Mouse (Mus musculus) midbrain, embryonic 12.5 days (tissue): ENCODE measurements around the gene Sos1. TPM values are rescaled to one million over a fixed set of nuclear protein-coding genes. Genes with fewer than 3 reads are reported as not detected.
A peak's percentile ranks its signal among the peaks of the same experiment; 100 is the strongest.

Experiments used
- ATAC-seq: fragments of 200-750 bp; cut with Nextera tagmentation; 2 replicates; pipeline ENCODE4 v1.8.0; 2017; ENCODE audit warnings: low read depth, moderate TSS enrichment, moderate library complexity; ENCODE audit not compliant: low FRiP score
- H3K27ac ChIP-seq: fragments of 300-500 bp; sonication (generic); replicated peaks from 2 replicates; pipeline ENCODE4 v1.5.1; 2016; ENCODE audit warnings: mild to moderate bottlenecking
- H3K27me3 ChIP-seq: fragments of 300-500 bp; sonication (generic); 2 replicates; pipeline ENCODE4 v1.6.1; 2016; ENCODE audit warnings: mild to moderate bottlenecking
- H3K36me3 ChIP-seq: fragments of 300-500 bp; sonication (generic); 2 replicates; pipeline ENCODE4 v1.6.1; 2016
- H3K4me1 ChIP-seq: fragments of 300-500 bp; sonication (generic); 2 replicates; pipeline ENCODE4 v1.6.1; 2016
- H3K4me2 ChIP-seq: fragments of 300-500 bp; sonication (generic); replicated peaks from 2 replicates; pipeline ENCODE4 v1.6.1; 2016; ENCODE audit warnings: mild to moderate bottlenecking, moderate library complexity
- H3K4me3 ChIP-seq: fragments of 300-500 bp; sonication (generic); 2 replicates; pipeline ENCODE4 v1.5.1; 2016; ENCODE audit warnings: mild to moderate bottlenecking
- H3K9ac ChIP-seq: fragments of 300-500 bp; sonication (generic); replicated peaks from 2 replicates; pipeline ENCODE4 v1.6.1; 2016; ENCODE audit warnings: mild to moderate bottlenecking, moderate library complexity
- H3K9me3 ChIP-seq: fragments of 300-500 bp; sonication (generic); 2 replicates; pipeline ENCODE4 v1.6.1; 2016; ENCODE audit warnings: mild to moderate bottlenecking
- WGBS: fragments of 180-500 bp; shearing (Covaris S2); methylation state at CpG from one replicate; pipeline ENCODE4 v1.1.7; 2016; 5-methylcytosine and 5-hydroxymethylcytosine counted together
- polyA plus RNA-seq: library from polyadenylated mRNA; unstranded; fragments of >200 nt; fragmentation: Nextera tagmentation; extraction: Ambion mirVana; gene quantifications from 2 replicates; pipeline ENCODE4 v1.2.1, GENCODE M21; 2016

The Sos1 gene
- polyA plus RNA-seq, 1 experiment from 2014 or later, result 7.3 TPM

DNA sequence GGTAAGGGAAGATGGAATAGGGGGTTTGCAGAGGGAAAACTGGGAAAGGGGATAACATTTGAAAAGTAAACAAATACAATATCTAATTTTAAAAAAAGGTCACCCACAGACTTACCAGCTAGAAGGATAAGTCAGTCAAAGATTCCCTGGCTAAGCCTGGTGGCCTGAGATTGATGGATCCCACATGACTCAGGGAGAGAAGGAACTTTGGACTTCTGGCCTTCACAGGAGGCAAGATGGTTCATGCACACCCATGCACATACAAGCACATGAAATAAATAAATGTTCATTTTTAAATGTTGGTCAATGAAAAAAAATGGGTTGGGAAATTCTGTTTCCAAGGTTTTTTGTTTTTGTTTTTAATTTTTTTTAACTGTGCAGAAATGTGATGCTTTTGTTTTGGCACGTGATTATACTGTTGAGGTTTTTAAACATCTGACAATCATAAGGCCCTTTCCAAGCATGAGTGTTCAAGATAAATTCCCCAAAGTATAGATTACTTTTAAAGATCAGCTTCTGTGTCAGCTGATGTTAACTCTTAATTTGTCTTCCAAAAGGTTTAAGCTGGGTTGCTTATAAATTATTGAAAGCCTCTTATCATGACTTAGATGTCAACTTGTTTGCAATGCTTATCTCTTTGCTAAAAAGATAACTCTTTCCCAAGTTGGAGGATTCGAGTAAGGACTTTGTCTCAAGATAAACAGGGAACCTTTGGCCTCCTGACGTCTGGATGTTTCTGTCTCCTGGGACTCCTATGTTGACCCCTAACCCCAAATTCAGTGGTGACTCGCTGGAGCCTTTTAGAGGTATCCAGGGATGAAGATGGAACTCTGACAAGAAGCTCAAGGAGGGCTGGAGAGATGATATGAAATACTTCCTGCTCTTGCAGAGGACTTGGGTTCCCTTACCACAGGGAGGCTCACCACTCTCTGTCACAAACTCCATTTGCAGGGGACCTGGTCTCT is 29.5 kb upstream of the Sos1 start:
- no peaks in the 10 kb centered on the region for H3K36me3 ChIP-seq
- H3K9me3 ChIP-seq, result no peaks in the 10 kb centered on the region
- H3K4me3 ChIP-seq, result no peak overlapping the region
- no peaks in the 10 kb centered on the region for H3K27me3 ChIP-seq
- H3K4me2 ChIP-seq, result no peak overlapping the region
- no peak overlapping the region for H3K27ac ChIP-seq
- 56% methylated on average over 4 of the region's 4 CpGs for WGBS
- ATAC-seq, result no peak
- H3K4me1 ChIP-seq, result no peaks in the 10 kb centered on the region
- no peak overlapping the region for H3K9ac ChIP-seq

GRCm38 (mm10) chr17:80505766-80506165 is 25.5 kb upstream of the Sos1 start:
- Histone ChIP-seq H3K36me3 (no peaks in the 10 kb centered on the region), H3K9me3 (no peaks in the 10 kb centered on the region), H3K4me2 (no peak overlapping the region), H3K4me1 (no peaks in the 10 kb centered on the region), H3K9ac (no peak overlapping the region), H3K27me3 (no peaks in the 10 kb centered on the region), H3K27ac (no peak overlapping the region), H3K4me3 (no peak overlapping the region)
- ATAC-seq, result no peak
- WGBS, result 86% methylated on average over 6 of the region's 6 CpGs

DNA sequence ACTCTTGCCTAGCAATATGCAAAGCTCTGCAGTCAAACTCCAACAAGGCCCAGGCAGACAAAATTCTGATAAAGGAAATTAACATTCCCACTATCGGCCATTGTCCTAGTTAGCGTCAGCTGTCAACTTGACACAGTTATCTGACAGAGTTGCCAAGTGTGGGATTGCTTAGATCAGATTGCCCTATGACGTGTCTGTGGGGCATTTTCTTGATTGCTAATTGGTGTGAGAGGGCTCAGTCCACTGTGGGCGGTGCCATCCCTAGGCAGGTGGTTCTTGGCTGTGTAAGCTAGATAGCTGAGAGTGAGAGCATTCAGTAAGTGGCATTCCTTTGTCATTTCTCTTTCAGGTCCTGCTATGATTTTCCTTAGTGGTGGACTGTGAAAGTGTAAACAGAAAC is 25.1 kb upstream of the Sos1 start:
- H3K4me3 ChIP-seq, result no peak overlapping the region
- H3K9ac ChIP-seq, result no peak overlapping the region
- no peaks in the 10 kb centered on the region for H3K9me3 ChIP-seq
- no peaks in the 10 kb centered on the region for H3K4me1 ChIP-seq
- no peak overlapping the region for H3K4me2 ChIP-seq
- ATAC-seq, result no peak
- 87% methylated on average over 4 of the region's 4 CpGs for WGBS
- H3K27ac ChIP-seq, result no peak overlapping the region
- H3K36me3 ChIP-seq, result no peaks in the 10 kb centered on the region
- no peaks in the 10 kb centered on the region for H3K27me3 ChIP-seq

GRCm38 (mm10) chr17:80501805-80502172 is 21.5 kb upstream of the Sos1 start:
- WGBS, result 74% methylated on average over 2 of the region's 2 CpGs
- no peaks in the 10 kb centered on the region for H3K9me3 ChIP-seq
- ATAC-seq, result no peak
- no peak overlapping the region for H3K4me3 ChIP-seq
- H3K36me3 ChIP-seq, result no peaks in the 10 kb centered on the region
- H3K4me1 ChIP-seq, result no peaks in the 10 kb centered on the region
- no peak overlapping the region for H3K27ac ChIP-seq
- H3K27me3 ChIP-seq, result no peaks in the 10 kb centered on the region
- H3K4me2 ChIP-seq, result no peak overlapping the region
- no peak overlapping the region for H3K9ac ChIP-seq

DNA sequence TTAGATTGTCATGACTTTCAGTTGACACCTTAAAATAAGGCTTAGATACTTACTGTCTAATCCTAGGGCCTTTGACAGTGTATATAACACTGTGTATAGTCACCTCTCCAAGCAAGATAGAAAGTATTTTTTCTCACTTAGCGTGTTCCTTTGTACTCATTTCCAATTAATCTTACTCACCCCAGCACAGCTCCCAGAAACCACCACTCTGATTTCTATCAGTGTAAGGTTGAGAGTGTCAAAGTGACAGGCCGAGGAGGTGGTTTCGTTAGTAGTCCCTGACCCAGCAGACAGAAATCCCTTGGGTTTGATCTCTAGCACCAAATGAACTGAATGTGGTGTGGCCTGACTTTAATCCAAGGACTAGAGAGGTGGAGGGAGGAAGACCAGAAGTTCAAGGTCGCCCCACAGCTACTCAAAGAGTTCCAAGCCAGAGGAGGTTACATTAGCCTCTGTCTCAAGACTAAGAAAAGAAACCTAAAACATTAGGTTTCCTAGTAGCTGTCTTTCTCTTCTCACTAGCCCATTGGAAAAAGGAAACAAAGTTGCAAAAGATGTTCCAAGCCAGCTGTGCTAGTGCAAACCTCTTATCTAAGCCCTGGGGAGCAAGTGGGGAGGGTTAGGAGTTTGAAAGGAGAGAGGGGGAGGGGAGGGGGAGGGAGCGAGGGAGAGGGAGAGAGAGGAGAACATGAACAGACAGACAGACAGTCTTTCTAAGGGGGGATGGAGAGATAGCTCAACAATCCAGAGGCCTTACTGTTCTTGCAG is 21.0 kb upstream of the Sos1 start:
- Histone ChIP-seq H3K9ac (no peak overlapping the region), H3K4me1 (no peaks in the 10 kb centered on the region), H3K9me3 (no peaks in the 10 kb centered on the region), H3K4me2 (no peak overlapping the region), H3K27me3 (no peaks in the 10 kb centered on the region), H3K4me3 (no peak overlapping the region), H3K36me3 (no peaks in the 10 kb centered on the region), H3K27ac (no peak overlapping the region)
- no peak for ATAC-seq
- 80% methylated on average over 5 of the region's 5 CpGs for WGBS

GRCm38 (mm10) chr17:80500025-80500424 is 19.8 kb upstream of the Sos1 start:
- WGBS, result 87% methylated on average over 4 of the region's 4 CpGs
- Histone ChIP-seq H3K27me3 (no peaks in the 10 kb centered on the region), H3K9me3 (no peaks in the 10 kb centered on the region), H3K27ac (no peak overlapping the region), H3K9ac (no peak overlapping the region), H3K4me3 (no peak overlapping the region), H3K4me1 (no peaks in the 10 kb centered on the region), H3K4me2 (no peak overlapping the region), H3K36me3 (no peaks in the 10 kb centered on the region)
- ATAC-seq, result no peak

DNA sequence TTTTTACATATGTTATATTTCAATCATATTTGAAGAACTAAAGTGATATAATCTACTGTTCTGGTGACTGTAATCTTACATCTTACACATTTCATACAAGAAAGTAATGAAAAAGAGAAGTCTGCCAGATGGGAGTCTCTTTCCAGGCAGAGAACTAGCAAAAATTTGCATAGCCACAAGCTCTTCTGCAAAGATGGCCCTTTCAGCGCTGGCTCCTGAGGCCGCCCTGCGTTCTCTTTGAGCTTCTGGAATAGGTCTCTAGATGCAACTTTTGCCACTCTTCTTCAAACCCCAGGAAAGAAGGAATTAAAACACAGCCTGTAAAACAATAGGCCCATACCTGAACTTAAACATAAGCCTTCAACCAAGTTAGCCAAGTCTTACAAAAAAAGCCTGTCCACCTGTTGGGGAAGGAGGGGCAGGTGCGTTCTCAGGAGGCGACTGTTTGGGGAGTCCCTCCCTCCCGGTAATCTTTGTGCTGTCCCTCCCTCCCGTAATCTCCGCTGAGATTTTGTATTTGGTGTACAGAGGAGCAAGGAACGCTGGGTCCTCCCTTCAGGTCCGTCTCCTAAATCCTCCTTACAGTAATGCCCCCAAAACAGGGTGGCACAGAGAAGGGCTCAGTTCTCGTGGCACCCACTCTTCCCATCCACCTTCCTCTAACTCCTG is 18.5 kb upstream of the Sos1 start:
- no peaks in the 10 kb centered on the region for H3K27me3 ChIP-seq
- no peaks in the 10 kb centered on the region for H3K9me3 ChIP-seq
- H3K4me3 ChIP-seq, result no peak overlapping the region
- no peaks in the 10 kb centered on the region for H3K36me3 ChIP-seq
- ATAC-seq, result no peak
- no peaks in the 10 kb centered on the region for H3K4me1 ChIP-seq
- no peak overlapping the region for H3K4me2 ChIP-seq
- WGBS, result 55% methylated on average over 11 of the region's 11 CpGs
- H3K9ac ChIP-seq, result no peak overlapping the region
- H3K27ac ChIP-seq, result no peak overlapping the region

- Histone ChIP-seq H3K9me3 (no peaks in the 10 kb centered on the region), H3K4me2 (no peak overlapping the region), H3K4me1 (no peaks in the 10 kb centered on the region), H3K9ac (no peak overlapping the region), H3K4me3 (no peak overlapping the region), H3K27ac (no peak overlapping the region), H3K36me3 (no peaks in the 10 kb centered on the region), H3K27me3 (no peaks in the 10 kb centered on the region)
- 38% methylated on average over 9 of the region's 9 CpGs for WGBS
- peak; percentile 56 for ATAC-seq
These were observed 16.9 kb upstream of the Sos1 start for GRCm38 (mm10) chr17:80497183-80497601.

DNA sequence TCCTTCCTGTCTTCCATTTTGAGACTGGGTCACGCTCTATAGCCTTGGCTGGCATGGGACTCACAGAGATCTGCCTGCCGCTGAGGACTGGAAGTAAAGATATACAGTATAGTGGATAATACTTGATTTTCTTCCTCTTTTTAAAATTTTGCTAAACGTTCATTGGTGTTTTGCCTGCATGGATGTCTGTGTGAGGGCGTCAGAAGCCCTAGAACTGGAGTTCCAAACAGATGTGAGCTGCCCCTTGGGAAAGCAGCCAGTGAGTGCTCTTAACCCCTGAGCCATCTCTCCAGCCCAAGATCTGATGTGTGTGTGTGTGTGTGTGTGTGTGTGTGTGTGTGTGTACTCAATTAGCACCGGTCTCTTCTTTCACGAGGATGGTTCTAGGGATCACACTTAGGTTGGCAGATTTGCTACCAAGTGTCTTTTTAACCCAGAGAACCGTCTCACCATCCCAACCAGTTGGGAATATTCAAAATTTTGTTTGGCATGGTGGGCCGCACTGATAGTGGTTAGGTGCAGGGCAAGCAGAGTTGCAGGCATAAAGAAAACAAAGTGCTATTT is 16.4 kb upstream of the Sos1 start:
- WGBS, result 86% methylated on average over 8 of the region's 8 CpGs
- Histone ChIP-seq H3K27me3 (no peaks in the 10 kb centered on the region), H3K4me1 (no peaks in the 10 kb centered on the region), H3K36me3 (no peaks in the 10 kb centered on the region), H3K27ac (no peak overlapping the region), H3K9me3 (no peaks in the 10 kb centered on the region), H3K4me2 (no peak overlapping the region), H3K4me3 (no peak overlapping the region), H3K9ac (no peak overlapping the region)
- peak; percentile 27; the same call in 1 of the 2 replicates for ATAC-seq

GRCm38 (mm10) chr17:80496185-80496584 is 15.9 kb upstream of the Sos1 start:
- Histone ChIP-seq H3K4me2 (no peak overlapping the region), H3K4me1 (no peaks in the 10 kb centered on the region), H3K36me3 (no peaks in the 10 kb centered on the region), H3K9ac (no peak overlapping the region), H3K27ac (no peak overlapping the region), H3K9me3 (no peaks in the 10 kb centered on the region), H3K4me3 (no peak overlapping the region), H3K27me3 (no peaks in the 10 kb centered on the region)
- no peak for ATAC-seq
- WGBS, result 85% methylated on average over 6 of the region's 6 CpGs

DNA sequence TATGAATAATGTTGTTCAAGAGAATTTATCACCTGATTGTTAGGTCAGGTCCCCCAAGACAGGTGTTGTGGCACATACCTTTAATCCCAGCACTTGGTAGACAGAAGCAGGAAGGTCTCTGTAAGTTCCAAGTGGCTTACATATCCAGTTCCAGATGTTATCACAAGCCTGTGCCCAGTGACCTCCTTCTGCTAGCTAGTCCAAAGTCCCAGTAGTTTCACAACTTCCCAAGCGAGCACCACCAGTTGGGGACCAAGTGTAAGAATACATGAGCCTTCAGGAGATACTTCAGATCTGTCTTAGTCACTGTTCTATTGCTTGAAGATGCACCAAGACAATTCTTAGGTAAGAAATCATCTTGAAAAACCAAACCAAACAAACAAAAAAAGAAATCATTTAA is 13.6 kb upstream of the Sos1 start:
- no peak overlapping the region for H3K9ac ChIP-seq
- ATAC-seq, result no peak
- no peaks in the 10 kb centered on the region for H3K27me3 ChIP-seq
- WGBS, result 93% methylated on average over 1 of the region's 1 CpGs
- no peaks in the 10 kb centered on the region for H3K9me3 ChIP-seq
- no peak overlapping the region for H3K27ac ChIP-seq
- no peak overlapping the region for H3K4me3 ChIP-seq
- H3K36me3 ChIP-seq, result no peaks in the 10 kb centered on the region
- H3K4me2 ChIP-seq, result no peak overlapping the region
- H3K4me1 ChIP-seq, result no peaks in the 10 kb centered on the region

DNA sequence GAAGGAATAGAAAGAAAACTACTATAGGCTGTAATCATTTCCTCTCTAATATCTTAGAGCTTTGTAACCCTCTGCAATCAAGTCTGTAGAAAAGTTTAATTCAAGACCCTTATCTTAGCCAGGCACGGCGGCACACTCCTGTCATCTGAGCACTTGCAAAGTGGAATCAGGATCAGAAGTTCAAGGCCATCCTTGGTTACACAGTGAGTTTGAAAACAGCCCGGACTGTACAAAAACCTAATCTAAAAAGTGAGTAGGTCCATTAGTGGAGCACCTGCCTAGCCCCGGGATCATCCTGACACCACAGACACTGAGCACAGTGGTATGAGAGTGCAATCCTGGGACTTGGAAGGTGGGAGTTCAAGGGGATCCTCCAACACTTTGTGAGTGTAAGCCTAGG is 12.6 kb upstream of the Sos1 start:
- no peaks in the 10 kb centered on the region for H3K36me3 ChIP-seq
- no peaks in the 10 kb centered on the region for H3K27me3 ChIP-seq
- ATAC-seq, result no peak
- H3K9ac ChIP-seq, result no peak overlapping the region
- 95% methylated on average over 4 of the region's 4 CpGs for WGBS
- H3K4me1 ChIP-seq, result no peaks in the 10 kb centered on the region
- H3K9me3 ChIP-seq, result no peaks in the 10 kb centered on the region
- no peak overlapping the region for H3K4me2 ChIP-seq
- no peak overlapping the region for H3K27ac ChIP-seq
- no peak overlapping the region for H3K4me3 ChIP-seq
